Mouse (Mus musculus) ES-Bruce4 (cell line): ENCODE measurements at regions not wholly inside any gene's neighbourhood (a gene's known extent, or its start where the extent isn't known, plus 50 kb on each side); places are given as distances from the start of the nearest gene placed in this dataset.

Experiments used
- CTCF ChIP-seq: IDR thresholded peaks from one replicate; pipeline ENCODE4 v1.8.1; 2011; ENCODE audit warnings: low read depth, low read length
- EP300 ChIP-seq: IDR thresholded peaks from 2 replicates; pipeline ENCODE4 v1.6.1; 2011; ENCODE audit warnings: low read depth, low read length; ENCODE audit not compliant: insufficient read depth
- POLR2A ChIP-seq: IDR thresholded peaks from one replicate; pipeline ENCODE4 v1.8.1; 2011; ENCODE audit warnings: low read length; ENCODE audit not compliant: insufficient read depth

- no peak for TF ChIP-seq CTCF
- TF ChIP-seq POLR2A, result no peak
- TF ChIP-seq EP300, result no peak
Observed at GRCm38 (mm10) chr9:97188616-97189330, 77.8 kb upstream of the Slc25a36 start.
